Mouse (Mus musculus) MEL-GATA-1-ER (cell line): Measurements from ENCODE around the gene Slc34a3.

ENCODE experiments used
- DNase-seq: peaks from one replicate; pipeline ENCODE4 v3.0.0-alpha.2; 2012; ENCODE audit warnings: low read depth; ENCODE audit errors: extremely low read depth

The Slc34a3 gene

GRCm38 (mm10) chr2:25194486-25195171 lies 39.5 kb downstream of the Slc34a3 start:
- DNase-seq: no peak

- no peak for DNase-seq
Measured at GRCm38 (mm10) chr2:25194006-25194405, 40.2 kb downstream of the Slc34a3 start.

GRCm38 (mm10) chr2:25193330-25193770 lies 40.8 kb downstream of the Slc34a3 start:
- peak; percentile 90 for DNase-seq

- no peak for DNase-seq
Measured at GRCm38 (mm10) chr2:25187841-25188240, 46.3 kb downstream of the Slc34a3 start.

- DNase-seq: no peak
Measured at GRCm38 (mm10) chr2:25186575-25186930, 47.6 kb downstream of the Slc34a3 start.

GRCm38 (mm10) chr2:25185625-25186574 lies 48.3 kb downstream of the Slc34a3 start:
- DNase-seq: no peak

GRCm38 (mm10) chr2:25184496-25184895 lies 49.7 kb downstream of the Slc34a3 start:
- no peak for DNase-seq

- DNase-seq: no peak
Measured at GRCm38 (mm10) chr2:25183336-25183735, 50.8 kb downstream of the Slc34a3 start.

GRCm38 (mm10) chr2:25182664-25183063 lies 51.5 kb downstream of the Slc34a3 start:
- peak; percentile 46 for DNase-seq

- no peak for DNase-seq
Measured at GRCm38 (mm10) chr2:25181891-25182397, 52.2 kb downstream of the Slc34a3 start.

- no peak for DNase-seq
Measured at GRCm38 (mm10) chr2:25180973-25181890, 52.9 kb downstream of the Slc34a3 start.

- DNase-seq: peak; percentile 81
Measured at GRCm38 (mm10) chr2:25180478-25180903, 53.7 kb downstream of the Slc34a3 start, which contains the start of gene Nrarp. Gene Nrarp (plus strand): TSS chr2:25180758.

- no peak for DNase-seq
Measured at GRCm38 (mm10) chr2:25179566-25180217, 54.5 kb downstream of the Slc34a3 start.
